Mouse (Mus musculus) kidney, adult 2 months (tissue): ENCODE results near the gene Ston2. TPM values are rescaled to one million over a fixed set of nuclear protein-coding genes. Genes with fewer than 3 reads are reported as not detected.
A peak's percentile ranks its signal among the peaks of the same experiment; 100 is the strongest.

Experiments used
- DNase-seq: peaks from one replicate; pipeline ENCODE4 v3.0.0; 2021
- H3K27ac ChIP-seq: fragments of 200-500 bp; 2 replicates; pipeline ENCODE4 v1.5.1; 2012; ENCODE audit warnings: low read depth, low read length, control low read depth, inconsistent platforms; ENCODE audit not compliant: insufficient read depth
- H3K27me3 ChIP-seq: fragments of 200-500 bp; replicated peaks from 2 replicates; pipeline ENCODE4 v1.6.1; 2012; ENCODE audit warnings: mild to moderate bottlenecking, moderate library complexity, low read length, inconsistent platforms; ENCODE audit not compliant: control insufficient read depth, insufficient read depth
- H3K36me3 ChIP-seq: fragments of 200-500 bp; 2 replicates; pipeline ENCODE4 v1.6.1; 2012; ENCODE audit warnings: mild to moderate bottlenecking, moderate library complexity, low read length, inconsistent platforms; ENCODE audit not compliant: control insufficient read depth, insufficient read depth
- H3K4me1 ChIP-seq: fragments of 200-500 bp; 2 replicates; pipeline ENCODE4 v1.6.1; 2011; ENCODE audit warnings: low read length; ENCODE audit not compliant: control insufficient read depth, insufficient read depth
- H3K4me3 ChIP-seq: fragments of 200-500 bp; 2 replicates; pipeline ENCODE4 v1.5.1; 2011; ENCODE audit warnings: mild to moderate bottlenecking, low read depth, low read length, control low read depth; ENCODE audit not compliant: insufficient read depth
- CTCF ChIP-seq: fragments of 200-500 bp; conservative IDR thresholded peaks from 2 replicates; pipeline ENCODE4 v1.5.1; 2011; ENCODE audit warnings: low read depth, mild to moderate bottlenecking, control low read depth, low read length, moderate library complexity, mixed read lengths; ENCODE audit not compliant: insufficient read depth, insufficient read length
- POLR2A ChIP-seq: fragments of 200-500 bp; IDR thresholded peaks from one replicate; pipeline ENCODE4 v1.6.1; 2011; ENCODE audit warnings: low read depth, low read length, control low read depth
- WGBS: fragments of 180-500 bp; shearing (Covaris S2); methylation state at CpG from one replicate; pipeline ENCODE4 v1.1.7; 2018; 5-methylcytosine and 5-hydroxymethylcytosine counted together
- polyA plus RNA-seq: library from polyadenylated mRNA; depleted of rRNA; stranded (reverse); fragments of >200 nt; gene quantifications from 2 replicates; pipeline ENCODE4 v1.2.3, GENCODE M21; 2012

Ston2 gene
- polyA plus RNA-seq, 1 experiment = 23.3 TPM

GRCm38 (mm10) chr12:91642426-91643093, 145.6 kb downstream of the Ston2 start:
- Histone ChIP-seq H3K4me3 (no peak overlapping the region), H3K36me3 (no peaks in the 10 kb centered on the region; the same call in 1 of the 2 replicates), H3K27me3 (no peaks in the 10 kb centered on the region), H3K27ac (no peak overlapping the region), H3K4me1 (peaks cover 4% of the 10 kb centered on the region)
- TF ChIP-seq CTCF (no peak), POLR2A (no peak)
- no peak for DNase-seq
- 86% methylated on average over 12 of the region's 12 CpGs for WGBS

GRCm38 (mm10) chr12:91641631-91642141, 146.5 kb downstream of the Ston2 start:
- DNase-seq = peak; percentile 10

GRCm38 (mm10) chr12:91641133-91641532, 147.1 kb downstream of the Ston2 start:
- Histone ChIP-seq H3K4me3 (no peak overlapping the region), H3K36me3 (no peaks in the 10 kb centered on the region), H3K4me1 (peaks cover 9% of the 10 kb centered on the region), H3K27ac (no peak overlapping the region), H3K27me3 (no peaks in the 10 kb centered on the region)
- WGBS = 67% methylated on average over 7 of the region's 7 CpGs
- TF ChIP-seq POLR2A (no peak), CTCF (no peak)
- DNase-seq = no peak

More at GRCm38 (mm10) chr12:91641631-91642141, 146.5 kb downstream of the Ston2 start:
- Histone ChIP-seq H3K36me3 (no peaks in the 10 kb centered on the region), H3K27me3 (no peaks in the 10 kb centered on the region), H3K4me1 (peaks cover 9% of the 10 kb centered on the region), H3K4me3 (peak overlapping the region; percentile 24; the same call in 1 of the 2 replicates), H3K27ac (no peak overlapping the region)
- TF ChIP-seq POLR2A (no peak), CTCF (no peak)
- WGBS = 37% methylated on average over 13 of the region's 13 CpGs

- no peaks in the 10 kb centered on the region for H3K27me3 ChIP-seq
- WGBS = 37% methylated on average over 7 of the region's 7 CpGs
- peak; percentile 59 for TF ChIP-seq CTCF
- TF ChIP-seq POLR2A = no peak
- DNase-seq = peak; percentile 74
- H3K4me3 ChIP-seq = no peak overlapping the region
- H3K4me1 ChIP-seq = peaks cover 9% of the 10 kb centered on the region
- H3K27ac ChIP-seq = no peak overlapping the region
- peaks cover 1% of the 10 kb centered on the region; the same call in 1 of the 2 replicates for H3K36me3 ChIP-seq
Measured at GRCm38 (mm10) chr12:91640712-91641111, 147.5 kb downstream of the Ston2 start.

- WGBS = 44% methylated on average over 3 of the region's 3 CpGs
- DNase-seq = peak; percentile 58
- no peaks in the 10 kb centered on the region for H3K27me3 ChIP-seq
- H3K4me1 ChIP-seq = peaks cover 9% of the 10 kb centered on the region
- H3K36me3 ChIP-seq = peaks cover 1% of the 10 kb centered on the region; the same call in 1 of the 2 replicates
- H3K4me3 ChIP-seq = no peak overlapping the region
- no peak for TF ChIP-seq CTCF
- TF ChIP-seq POLR2A = no peak
- no peak overlapping the region for H3K27ac ChIP-seq
Measured at GRCm38 (mm10) chr12:91638351-91638750, 149.8 kb downstream of the Ston2 start.

- Histone ChIP-seq H3K4me1 (peaks cover 9% of the 10 kb centered on the region), H3K36me3 (peaks cover 1% of the 10 kb centered on the region; the same call in 1 of the 2 replicates), H3K27me3 (no peaks in the 10 kb centered on the region), H3K27ac (peak overlapping the region; percentile 67; the same call in 1 of the 2 replicates), H3K4me3 (no peak overlapping the region)
- WGBS = 33% methylated on average over 12 of the region's 12 CpGs
- peak; percentile 63 for DNase-seq
- no peak for TF ChIP-seq POLR2A
- TF ChIP-seq CTCF = no peak
Measured at GRCm38 (mm10) chr12:91637136-91637909, 150.9 kb downstream of the Ston2 start.

- WGBS = 70% methylated on average over 5 of the region's 5 CpGs
- H3K4me1 ChIP-seq = no peaks in the 10 kb centered on the region
- H3K27ac ChIP-seq = no peak overlapping the region
- DNase-seq = no peak
- no peak overlapping the region for H3K4me3 ChIP-seq
- no peaks in the 10 kb centered on the region for H3K36me3 ChIP-seq
- TF ChIP-seq CTCF = no peak
- TF ChIP-seq POLR2A = no peak
- H3K27me3 ChIP-seq = no peaks in the 10 kb centered on the region
Measured at GRCm38 (mm10) chr12:91626482-91626881, 161.7 kb downstream of the Ston2 start.
